Mouse (Mus musculus) liver, postnatal 0 days (tissue): ENCODE measurements at regions not wholly inside any gene's neighbourhood (a gene's known extent, or its start where the extent isn't known, plus 50 kb on each side); places are given as distances from the start of the nearest gene placed in this dataset.

Experiments
- CTCF ChIP-seq: sonication (generic); IDR thresholded peaks from 2 replicates; pipeline ENCODE4 v1.5.1; 2016; ENCODE audit warnings: antibody characterized with exemption, low read depth
- EP300 ChIP-seq: IDR thresholded peaks from 2 replicates; pipeline ENCODE4 v1.6.1; 2016; ENCODE audit warnings: antibody characterized with exemption, low read depth, mild to moderate bottlenecking

DNA sequence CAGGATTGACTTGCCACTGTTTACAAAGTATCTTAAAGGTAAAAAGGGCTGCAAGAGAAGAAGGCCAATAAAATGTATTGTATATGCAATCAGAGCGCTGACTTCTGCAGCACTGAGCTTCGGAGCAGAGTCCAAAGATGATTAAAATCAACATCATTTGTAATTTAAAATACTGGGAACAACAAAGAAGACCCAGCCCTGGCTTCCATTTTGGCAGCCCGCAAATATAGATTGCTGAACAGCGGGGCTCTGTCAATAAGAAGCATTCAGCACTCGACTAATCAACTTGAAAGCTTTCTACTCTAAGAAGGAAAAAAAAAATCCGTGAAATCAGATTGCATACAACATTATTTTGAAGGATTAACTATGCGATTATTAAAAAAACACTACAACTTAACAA is 348.9 kb upstream of the Nudt12 start:
- no peak for TF ChIP-seq CTCF
- TF ChIP-seq EP300 = no peak
